Mouse (Mus musculus) liver, embryonic 11.5 days (tissue): Measurements from ENCODE around the gene Mrpl24. TPM values are rescaled to one million over a fixed set of nuclear protein-coding genes. Genes with fewer than 3 reads are reported as not detected.

Source experiments
- ATAC-seq: fragments of 200-750 bp; cut with Nextera tagmentation; replicated peaks from 2 replicates; pipeline ENCODE4 v1.8.0; 2017; ENCODE audit warnings: moderate number of reproducible peaks, mild to moderate bottlenecking, moderate TSS enrichment, moderate library complexity; ENCODE audit not compliant: low FRiP score
- DNase-seq: peaks from one replicate; pipeline ENCODE4 v3.0.0-alpha.2; 2017; ENCODE audit warnings: low spot score
- H3K27ac ChIP-seq: fragments of 300-500 bp; sonication (generic); 2 replicates; pipeline ENCODE4 v1.5.1; 2014; ENCODE audit warnings: mild to moderate bottlenecking, low read depth, low read length, control low read depth
- H3K27me3 ChIP-seq: fragments of 300-500 bp; sonication (generic); replicated peaks from 2 replicates; pipeline ENCODE4 v1.6.1; 2014; ENCODE audit warnings: low read length, mixed read lengths; ENCODE audit not compliant: control insufficient read depth, insufficient read depth
- H3K36me3 ChIP-seq: fragments of 300-500 bp; sonication (generic); 2 replicates; pipeline ENCODE4 v1.6.1; 2014; ENCODE audit warnings: mild to moderate bottlenecking, low read length, moderate library complexity, mixed read lengths; ENCODE audit not compliant: control insufficient read depth, insufficient read depth
- H3K4me1 ChIP-seq: fragments of 300-500 bp; sonication (generic); replicated peaks from 2 replicates; pipeline ENCODE4 v1.6.1; 2014; ENCODE audit warnings: low read length, mixed read lengths; ENCODE audit not compliant: control insufficient read depth, insufficient read depth
- H3K4me2 ChIP-seq: fragments of 300-500 bp; sonication (generic); 2 replicates; pipeline ENCODE4 v1.6.1; 2014; ENCODE audit warnings: mild to moderate bottlenecking, control low read depth, moderate library complexity
- H3K4me3 ChIP-seq: fragments of 300-500 bp; sonication (generic); 2 replicates; pipeline ENCODE4 v1.5.1; 2014; ENCODE audit warnings: low read depth, low read length, control low read depth
- H3K9ac ChIP-seq: fragments of 300-500 bp; sonication (generic); 2 replicates; pipeline ENCODE4 v1.6.1; 2014; ENCODE audit warnings: low read depth, low read length, control low read depth
- H3K9me3 ChIP-seq: fragments of 300-500 bp; sonication (generic); 2 replicates; pipeline ENCODE4 v1.6.1; 2016; ENCODE audit warnings: low read length, inconsistent platforms, mixed read lengths; ENCODE audit not compliant: control insufficient read depth
- WGBS: fragments of 180-500 bp; shearing (Covaris S2); extraction: QIAGEN DNeasy Blood & Tissue Kit; methylation state at CpG from one replicate; pipeline ENCODE4 v1.1.7; 2014; 5-methylcytosine and 5-hydroxymethylcytosine counted together
- polyA plus RNA-seq: library from polyadenylated mRNA; unstranded; fragments of >200 nt; fragmentation: Nextera tagmentation; extraction: Ambion mirVana; gene quantifications from 2 replicates; pipeline ENCODE4 v1.2.1, GENCODE M21; 2014

The Mrpl24 gene
- polyA plus RNA-seq, 1 experiment from 2014 or later: 97.5 TPM

DNA sequence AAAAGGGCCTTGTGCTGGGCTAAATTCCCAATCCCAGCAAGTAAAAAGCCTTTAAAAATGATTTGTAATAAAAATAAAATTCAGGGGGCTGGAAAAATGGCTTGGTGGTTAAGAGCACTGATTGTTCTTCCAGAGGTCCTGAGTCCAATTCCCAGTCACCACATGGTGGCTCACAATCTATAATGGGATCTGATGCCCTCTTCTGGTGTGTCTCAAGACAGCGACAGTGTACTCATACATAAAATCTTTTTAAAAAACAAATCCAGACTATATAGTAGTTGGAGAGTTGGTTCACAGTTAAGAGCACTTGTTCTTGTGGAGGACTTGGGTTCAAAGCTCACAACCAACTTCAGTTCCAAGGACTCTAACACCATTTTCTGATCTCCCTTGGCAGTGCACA lies 2.3 kb upstream of the Mrpl24 start:
- ATAC-seq (no peak), DNase-seq (no peak)
- no peaks in the 10 kb centered on the region for H3K27me3 ChIP-seq
- H3K9ac ChIP-seq: no peak overlapping the region
- H3K4me3 ChIP-seq: no peak overlapping the region
- H3K27ac ChIP-seq: no peak overlapping the region
- H3K9me3 ChIP-seq: no peaks in the 10 kb centered on the region
- peaks cover 11% of the 10 kb centered on the region; the same call in 1 of the 2 replicates for H3K4me1 ChIP-seq
- H3K4me2 ChIP-seq: no peak overlapping the region
- H3K36me3 ChIP-seq: peaks cover 37% of the 10 kb centered on the region
- WGBS: 86% methylated on average over 1 of the region's 1 CpGs

DNA sequence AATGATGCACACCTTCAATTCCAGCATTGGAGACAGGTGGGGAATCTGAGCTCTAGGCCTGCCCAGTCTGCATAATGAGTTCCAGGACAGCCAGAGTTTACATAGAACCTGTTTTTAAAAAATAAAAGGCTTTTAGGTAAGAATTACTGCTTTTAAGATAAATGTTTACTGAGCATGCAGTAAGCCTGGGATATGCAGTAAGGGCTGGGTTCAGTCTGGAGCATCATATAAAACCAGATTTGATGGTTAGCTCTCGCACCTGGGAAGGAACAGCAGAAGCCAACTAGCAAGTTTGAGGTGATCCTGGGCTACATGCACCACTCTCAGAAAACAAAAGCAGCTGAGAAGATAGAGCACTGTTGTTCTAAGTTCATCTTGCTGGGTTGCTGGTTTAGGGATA lies 755 bp upstream of the Mrpl24 start:
- Histone ChIP-seq H3K27me3 (no peaks in the 10 kb centered on the region), H3K9ac (no peak overlapping the region; the same call in 1 of the 2 replicates), H3K4me3 (peak overlapping the region; percentile 73; the same call in 1 of the 2 replicates), H3K4me1 (peaks cover 3% of the 10 kb centered on the region; the same call in 1 of the 2 replicates), H3K36me3 (peaks cover 42% of the 10 kb centered on the region), H3K4me2 (peak overlapping the region; percentile 84), H3K9me3 (no peaks in the 10 kb centered on the region), H3K27ac (0 out of 2 replicates have a peak overlapping the region, but pooled peaks have one; percentile 38)
- ATAC-seq: no peak
- DNase-seq: no peak
- 82% methylated on average over 1 of the region's 1 CpGs for WGBS

DNA sequence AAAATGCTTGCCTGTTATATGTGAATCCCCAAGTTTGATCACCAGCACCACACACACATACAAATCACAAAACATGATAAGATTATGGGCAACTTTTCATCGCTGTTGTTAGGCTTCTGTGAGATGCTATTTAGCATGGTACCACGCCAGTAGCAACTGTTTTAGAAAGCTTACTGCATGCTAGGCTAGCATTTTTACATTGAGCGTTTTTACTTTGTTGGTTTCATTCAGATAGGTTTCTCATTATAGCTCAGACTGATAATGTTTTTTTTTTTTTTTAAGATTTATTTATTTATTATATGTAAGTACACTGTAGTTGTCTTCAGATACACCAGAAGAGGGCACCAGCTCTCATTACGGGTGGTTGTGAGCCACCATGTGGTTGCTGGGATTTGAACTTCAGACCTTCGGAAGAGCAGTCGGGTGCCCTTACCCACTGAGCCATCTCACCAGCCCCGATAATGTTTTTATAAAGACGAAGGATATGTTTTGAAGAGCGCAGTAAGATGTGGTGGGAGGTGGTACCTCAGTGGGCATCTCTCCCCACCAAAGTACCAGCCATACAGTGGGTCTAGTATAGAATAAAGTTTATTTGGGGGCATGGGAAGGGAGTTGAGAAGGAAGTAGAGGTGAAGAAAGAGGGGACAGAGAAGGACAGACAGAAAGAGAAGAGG lies 1.1 kb downstream of the Mrpl24 start:
- DNase-seq (no peak), ATAC-seq (no peak)
- H3K4me3 ChIP-seq: peak overlapping the region; percentile 73
- no peaks in the 10 kb centered on the region for H3K9me3 ChIP-seq
- no peak overlapping the region for H3K27ac ChIP-seq
- H3K27me3 ChIP-seq: no peaks in the 10 kb centered on the region
- WGBS: 57% methylated on average over 9 of the region's 9 CpGs
- peaks cover 3% of the 10 kb centered on the region; the same call in 1 of the 2 replicates for H3K4me1 ChIP-seq
- peak overlapping the region; percentile 84 for H3K4me2 ChIP-seq
- peaks cover 46% of the 10 kb centered on the region for H3K36me3 ChIP-seq
- peak overlapping the region; percentile 87 for H3K9ac ChIP-seq

DNA sequence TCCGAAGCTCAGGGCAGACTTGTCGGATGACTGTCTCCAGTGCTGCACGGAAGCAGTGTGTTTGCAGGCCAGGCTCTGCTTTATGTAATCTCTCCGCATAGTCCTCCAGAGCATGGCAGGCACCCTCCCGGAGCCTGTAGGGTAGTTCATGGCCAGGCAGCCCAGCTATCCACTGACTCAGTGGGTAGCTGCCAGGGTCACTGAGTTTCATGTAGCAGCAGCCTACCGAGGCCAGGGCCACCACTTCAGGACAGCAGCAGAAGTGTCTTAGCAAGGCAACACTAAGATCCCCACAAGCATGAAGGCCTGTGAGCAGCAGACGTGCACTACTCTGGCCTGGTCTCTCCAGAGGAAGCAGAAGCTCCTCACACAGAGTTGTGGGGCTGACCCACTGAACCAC lies 5.7 kb downstream of the Mrpl24 start:
- H3K27me3 ChIP-seq: no peaks in the 10 kb centered on the region
- no peak for ATAC-seq
- no peak overlapping the region for H3K4me3 ChIP-seq
- peaks cover 4% of the 10 kb centered on the region; the same call in 1 of the 2 replicates for H3K4me1 ChIP-seq
- DNase-seq: no peak
- 92% methylated on average over 7 of the region's 7 CpGs for WGBS
- H3K9me3 ChIP-seq: no peaks in the 10 kb centered on the region
- no peak overlapping the region for H3K9ac ChIP-seq
- no peak overlapping the region for H3K27ac ChIP-seq
- no peak overlapping the region for H3K4me2 ChIP-seq
- H3K36me3 ChIP-seq: peaks cover 35% of the 10 kb centered on the region

DNA sequence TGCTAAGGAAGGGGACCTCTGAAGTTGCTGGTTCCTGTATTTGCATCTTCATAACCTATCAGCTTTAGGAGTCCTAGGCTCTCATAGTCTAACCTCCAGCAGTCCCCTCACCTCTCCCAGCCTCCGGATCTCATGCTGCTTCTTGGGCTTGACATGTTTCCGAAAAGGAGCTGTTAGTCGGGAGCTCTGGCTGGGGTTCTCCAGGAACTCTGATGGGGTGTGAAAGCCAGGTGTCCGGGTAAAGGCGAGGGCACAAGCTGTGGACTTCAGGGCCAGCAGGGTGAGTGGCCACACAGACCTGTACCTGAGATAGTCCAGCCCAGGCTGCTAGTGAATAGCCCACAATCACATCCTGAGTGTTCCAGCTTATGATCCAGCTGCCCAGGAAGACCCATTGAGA lies 8.1 kb downstream of the Mrpl24 start:
- H3K4me1 ChIP-seq: peaks cover 9% of the 10 kb centered on the region
- H3K27me3 ChIP-seq: no peaks in the 10 kb centered on the region
- H3K9ac ChIP-seq: no peak overlapping the region
- H3K36me3 ChIP-seq: peaks cover 30% of the 10 kb centered on the region
- no peak overlapping the region for H3K4me2 ChIP-seq
- WGBS: 89% methylated on average over 5 of the region's 5 CpGs
- DNase-seq: no peak
- H3K4me3 ChIP-seq: no peak overlapping the region
- ATAC-seq: no peak
- no peak overlapping the region for H3K27ac ChIP-seq
- H3K9me3 ChIP-seq: no peaks in the 10 kb centered on the region

DNA sequence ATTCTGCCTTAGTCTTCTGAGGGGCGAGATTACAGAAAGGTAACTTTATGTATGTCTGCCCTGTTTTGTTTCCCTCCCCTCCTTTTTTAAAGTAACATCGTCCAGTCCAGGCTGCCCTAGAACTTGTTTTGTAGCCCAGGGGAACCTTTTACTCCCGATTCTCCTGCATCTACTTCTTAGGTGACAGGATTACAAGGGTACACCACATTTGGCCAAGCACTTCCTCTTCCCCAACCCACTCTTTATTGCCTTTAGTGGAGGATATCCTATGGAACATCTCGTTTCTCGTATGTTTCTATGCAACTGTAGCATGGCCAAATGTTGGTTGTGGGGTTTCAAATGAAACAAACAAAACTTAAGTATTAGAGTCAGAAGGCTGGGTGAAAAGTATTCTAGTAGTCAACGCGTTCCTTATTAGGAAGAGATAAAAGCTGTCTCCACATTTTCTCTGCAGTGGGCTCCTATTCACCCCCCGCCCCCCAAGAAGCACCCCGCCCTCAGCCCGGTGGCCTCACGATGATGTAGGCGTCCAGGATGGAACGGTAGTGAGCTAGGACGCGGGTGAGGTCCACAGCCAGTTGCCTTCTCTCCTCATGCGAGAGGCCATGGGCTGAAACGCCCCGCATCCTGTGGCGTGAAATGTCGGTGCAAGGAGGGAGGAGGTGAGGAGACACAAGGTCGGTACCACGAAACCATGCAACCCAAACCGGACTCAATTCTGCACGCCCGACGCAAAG lies 10.2 kb downstream of the Mrpl24 start:
- H3K27me3 ChIP-seq: no peaks in the 10 kb centered on the region
- ATAC-seq: peak; percentile 63
- peaks cover 23% of the 10 kb centered on the region for H3K36me3 ChIP-seq
- H3K9me3 ChIP-seq: no peaks in the 10 kb centered on the region
- H3K4me3 ChIP-seq: peak overlapping the region; percentile 78
- H3K27ac ChIP-seq: peak overlapping the region; percentile 76
- 4% methylated on average over 26 of the region's 26 CpGs for WGBS
- H3K9ac ChIP-seq: peak overlapping the region; percentile 78
- H3K4me1 ChIP-seq: peaks cover 12% of the 10 kb centered on the region
- H3K4me2 ChIP-seq: peak overlapping the region; percentile 88
- no peak for DNase-seq

DNA sequence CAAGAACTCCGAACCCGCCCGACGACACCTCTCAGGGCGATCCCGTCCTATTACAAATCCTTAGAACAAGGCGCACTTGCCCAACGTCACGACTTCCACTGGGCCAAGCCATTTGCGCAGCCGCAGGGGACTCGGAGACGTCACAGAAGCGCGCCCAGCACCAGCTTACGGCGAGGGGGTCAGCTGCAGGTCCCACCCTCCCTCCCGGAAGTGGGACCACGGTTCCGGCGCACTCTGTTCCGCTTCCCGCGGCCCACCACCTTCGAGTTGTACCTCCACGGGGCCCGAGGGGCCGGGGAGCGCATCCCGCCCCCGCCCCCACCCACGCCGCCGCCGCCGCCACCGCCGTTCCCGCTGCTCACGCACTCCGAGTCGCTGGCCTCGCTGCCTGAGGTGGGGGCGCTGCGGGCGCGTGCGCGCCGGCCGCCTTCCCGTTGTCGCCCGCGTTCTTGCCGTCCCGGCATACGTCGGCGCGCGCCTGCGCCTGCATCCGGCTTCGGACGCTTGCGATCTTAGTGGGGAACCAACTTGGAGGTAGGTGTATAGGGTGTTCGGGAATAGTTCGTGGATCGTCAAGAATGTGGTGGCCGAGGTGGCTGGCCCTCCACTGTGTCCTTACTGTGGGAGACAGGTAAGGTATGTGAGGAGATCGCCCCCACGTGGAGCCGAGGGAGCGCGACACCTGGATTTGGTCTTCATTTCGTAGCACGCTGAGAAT lies 10.9 kb downstream of the Mrpl24 start, which contains the start of the genes Isg20l2 and Rrnad1:
TSS of gene Isg20l2 (plus strand) at position 237 of the 718 bp plus-strand sequence.
TSS of gene Rrnad1 (minus strand) at position 640 of the 718 bp plus-strand sequence.
- peak within 1 kb of the TSS; percentile 78 for H3K4me3 ChIP-seq
- under 1% methylated on average over 78 of the region's 78 CpGs for WGBS
- peaks cover 12% of the 10 kb centered on the region for H3K4me1 ChIP-seq
- peak within 1 kb of the TSS; percentile 88 for H3K4me2 ChIP-seq
- H3K9ac ChIP-seq: peak within 1 kb of the TSS; percentile 78
- no peaks in the 10 kb centered on the region for H3K9me3 ChIP-seq
- H3K27ac ChIP-seq: peak within 1 kb of the TSS; percentile 76
- H3K27me3 ChIP-seq: no peaks in the 10 kb centered on the region
- DNase-seq (peak; percentile 98), ATAC-seq (peak; percentile 95)
- H3K36me3 ChIP-seq: peaks cover 21% of the 10 kb centered on the region

DNA sequence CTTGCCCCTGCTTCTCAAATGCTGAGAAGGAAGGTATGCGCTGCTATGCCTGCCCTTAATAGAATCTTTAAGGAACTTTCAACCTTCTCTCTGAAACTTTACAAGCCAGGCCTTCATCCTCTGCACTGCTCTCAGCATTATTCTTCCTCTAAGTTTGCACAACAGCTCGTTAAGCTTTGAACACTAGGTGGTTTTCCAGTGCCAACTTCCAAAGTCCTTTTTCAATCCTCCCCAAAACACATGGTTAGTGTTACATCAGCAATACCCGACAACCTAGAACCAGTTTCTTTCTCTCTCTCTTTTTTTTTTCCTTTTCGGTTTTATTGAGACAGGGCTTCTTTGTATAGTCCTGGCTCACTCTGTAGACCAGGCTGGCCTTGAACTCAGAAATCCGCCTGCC lies 14.7 kb downstream of the Mrpl24 start:
- no peaks in the 10 kb centered on the region for H3K9me3 ChIP-seq
- H3K4me1 ChIP-seq: peaks cover 10% of the 10 kb centered on the region
- H3K27ac ChIP-seq: no peak overlapping the region
- peaks cover 39% of the 10 kb centered on the region for H3K36me3 ChIP-seq
- no peaks in the 10 kb centered on the region for H3K27me3 ChIP-seq
- 83% methylated on average over 5 of the region's 5 CpGs for WGBS
- H3K4me2 ChIP-seq: no peak overlapping the region
- no peak overlapping the region for H3K9ac ChIP-seq
- DNase-seq: no peak
- H3K4me3 ChIP-seq: no peak overlapping the region
- no peak for ATAC-seq
